Mouse (Mus musculus): ENCODE results near the gene Clec4a1.

The Clec4a1 gene

GRCm38 (mm10) chr6:122921451-122921850 lies at the start of gene Clec4a1:
Gene Clec4a1, plus strand, starts transcription at chr6:122921848.
- peak; percentile 18 for DNase-seq (ENCODE audit: low read depth, low spot score)

GRCm38 (mm10) chr6:122872800-122873199 lies 48.8 kb upstream of the Clec4a1 start:
- no peak for DNase-seq (ENCODE audit: low read depth, low spot score)

- DNase-seq (ENCODE audit: low read depth, low spot score) = peak; percentile 99
Observed at GRCm38 (mm10) chr6:122873871-122874719, 47.6 kb upstream of the Clec4a1 start, which contains the start of gene Necap1. Gene Necap1, plus strand, starts transcription at chr6:122874474.

GRCm38 (mm10) chr6:122874720-122875389 lies 46.8 kb upstream of the Clec4a1 start:
- DNase-seq (ENCODE audit: low read depth, low spot score) = peak; percentile 90

GRCm38 (mm10) chr6:122879141-122879735 lies 42.4 kb upstream of the Clec4a1 start:
- no peak for DNase-seq (ENCODE audit: low read depth, low spot score)

- no peak for DNase-seq (ENCODE audit: low read depth, low spot score)
Observed at GRCm38 (mm10) chr6:122879781-122880505, 41.7 kb upstream of the Clec4a1 start.

- DNase-seq (ENCODE audit: low read depth, low spot score) = no peak
Observed at GRCm38 (mm10) chr6:122881287-122881686, 40.4 kb upstream of the Clec4a1 start.

GRCm38 (mm10) chr6:122883603-122884002 lies 38.0 kb upstream of the Clec4a1 start:
- DNase-seq (ENCODE audit: low read depth, low spot score) = no peak

GRCm38 (mm10) chr6:122889599-122889998 lies 32.0 kb upstream of the Clec4a1 start:
- no peak for DNase-seq (ENCODE audit: low read depth, low spot score)

- peak; percentile 78 for DNase-seq (ENCODE audit: low read depth, low spot score)
Observed at GRCm38 (mm10) chr6:122892442-122893049, 29.1 kb upstream of the Clec4a1 start.

- DNase-seq (ENCODE audit: low read depth, low spot score) = no peak
Observed at GRCm38 (mm10) chr6:122919922-122920321, 1.7 kb upstream of the Clec4a1 start.

GRCm38 (mm10) chr6:122934845-122935244 lies 13.2 kb downstream of the Clec4a1 start:
- DNase-seq (ENCODE audit: low read depth, low spot score) = no peak

GRCm38 (mm10) chr6:122939618-122940017 lies 18.0 kb downstream of the Clec4a1 start:
- no peak for DNase-seq (ENCODE audit: low read depth, low spot score)

GRCm38 (mm10) chr6:122946760-122947159 lies 25.1 kb downstream of the Clec4a1 start:
- peak; percentile 1 for DNase-seq (ENCODE audit: low read depth, low spot score)

- peak; percentile 31 for DNase-seq (ENCODE audit: low read depth, low spot score)
Observed at GRCm38 (mm10) chr6:122952401-122952800, 30.8 kb downstream of the Clec4a1 start, which contains the start of gene Clec4a3. Gene Clec4a3, plus strand, starts transcription at chr6:122952515.

GRCm38 (mm10) chr6:122964562-122964961 lies 42.9 kb downstream of the Clec4a1 start:
- no peak for DNase-seq (ENCODE audit: low read depth, low spot score)

- no peak for DNase-seq (ENCODE audit: low read depth, low spot score)
Observed at GRCm38 (mm10) chr6:122969048-122969447, 47.4 kb downstream of the Clec4a1 start.

Data from brain, adult 2 months (tissue).